Mouse (Mus musculus) limb, embryonic 14.5 days (tissue): ENCODE data around the gene Zbtb22. TPM values are rescaled to one million over a fixed set of nuclear protein-coding genes. Genes with fewer than 3 reads are reported as not detected.

Experiments
- ATAC-seq: fragments of 200-750 bp; cut with Nextera tagmentation; 2 replicates; pipeline ENCODE4 v1.8.0; 2017; ENCODE audit warnings: low read depth, moderate number of reproducible peaks, moderate TSS enrichment; ENCODE audit not compliant: low FRiP score
- DNase-seq: peaks from one replicate; pipeline ENCODE4 v3.0.0-alpha.2; 2015; ENCODE audit warnings: low spot score
- H3K27ac ChIP-seq: fragments of 300-500 bp; sonication (generic); replicated peaks from 2 replicates; pipeline ENCODE4 v1.5.1; 2014; ENCODE audit warnings: low read depth, mild to moderate bottlenecking, low read length, moderate library complexity, mixed read lengths
- H3K27me3 ChIP-seq: fragments of 300-500 bp; sonication (generic); 2 replicates; pipeline ENCODE4 v1.6.1; 2014; ENCODE audit warnings: low read length, mixed read lengths; ENCODE audit not compliant: control insufficient read depth, insufficient read depth
- H3K36me3 ChIP-seq: fragments of 300-500 bp; sonication (generic); 2 replicates; pipeline ENCODE4 v1.6.1; 2014; ENCODE audit warnings: mild to moderate bottlenecking, low read length, moderate library complexity, mixed read lengths; ENCODE audit not compliant: control insufficient read depth, insufficient read depth
- H3K4me1 ChIP-seq: fragments of 300-500 bp; sonication (generic); 2 replicates; pipeline ENCODE4 v1.6.1; 2014; ENCODE audit warnings: antibody characterized with exemption, low read length, mixed read lengths; ENCODE audit not compliant: control insufficient read depth, insufficient read depth
- H3K4me2 ChIP-seq: fragments of 300-500 bp; sonication (generic); replicated peaks from 2 replicates; pipeline ENCODE4 v1.6.1; 2014; ENCODE audit warnings: low read depth, mild to moderate bottlenecking, low read length, moderate library complexity; ENCODE audit not compliant: severe bottlenecking
- H3K4me3 ChIP-seq: fragments of 300-500 bp; sonication (generic); replicated peaks from 2 replicates; pipeline ENCODE4 v1.5.1; 2014; ENCODE audit warnings: low read length
- H3K9ac ChIP-seq: fragments of 300-500 bp; sonication (generic); 2 replicates; pipeline ENCODE4 v1.6.1; 2014; ENCODE audit warnings: mild to moderate bottlenecking, low read depth, low read length, moderate library complexity; ENCODE audit not compliant: severe bottlenecking
- H3K9me3 ChIP-seq: fragments of 300-500 bp; sonication (generic); 2 replicates; pipeline ENCODE4 v1.6.1; 2016; ENCODE audit warnings: low read length; ENCODE audit not compliant: control insufficient read depth
- POLR2A ChIP-seq: fragments of 200-500 bp; IDR thresholded peaks from 2 replicates; pipeline ENCODE4 v1.8.0; 2012; ENCODE audit warnings: inconsistent platforms, mild to moderate bottlenecking, moderate library complexity, borderline replicate concordance; ENCODE audit not compliant: insufficient read depth, insufficient read length; ENCODE audit errors: extremely low read depth
- WGBS: fragments of 180-500 bp; shearing (Covaris S2); extraction: QIAGEN DNeasy Blood & Tissue Kit; methylation state at CpG from one replicate; pipeline ENCODE4 v1.1.7; 2014; 5-methylcytosine and 5-hydroxymethylcytosine counted together
- polyA plus RNA-seq, 2 experiments: library from polyadenylated mRNA; depleted of rRNA in 1 of 2; stranded (reverse) in 1 of 2; unstranded in 1 of 2; fragments of >200 nt; fragmentation: Nextera tagmentation in 1 of 2; extraction: Ambion mirVana in 1 of 2; gene quantifications; 2 replicates each; pipeline versions ENCODE4 v1.2.1 to v1.2.3; 2012 to 2014

The Zbtb22 gene
- polyA plus RNA-seq, 2 experiments, result 10.8 to 27.9 TPM

- Histone ChIP-seq H3K9me3 (no peaks in the 10 kb centered on the region), H3K4me2 (no peak overlapping the region), H3K9ac (no peak overlapping the region), H3K36me3 (peaks cover 16% of the 10 kb centered on the region), H3K27ac (no peak overlapping the region), H3K4me1 (peaks cover 13% of the 10 kb centered on the region), H3K27me3 (no peaks in the 10 kb centered on the region), H3K4me3 (no peak overlapping the region)
- WGBS, result 77% methylated on average over 15 of the region's 17 CpGs
- no peak for TF ChIP-seq POLR2A
- DNase-seq, result no peak
- no peak for ATAC-seq
Measured at GRCm38 (mm10) chr17:33926207-33926932, 10.7 kb downstream of the Zbtb22 start.

GRCm38 (mm10) chr17:33928251-33928947, 12.7 kb downstream of the Zbtb22 start:
- Histone ChIP-seq H3K4me1 (peaks cover 15% of the 10 kb centered on the region), H3K4me3 (peak overlapping the region; percentile 84), H3K27ac (no peak overlapping the region), H3K9me3 (no peaks in the 10 kb centered on the region), H3K36me3 (peaks cover 30% of the 10 kb centered on the region), H3K4me2 (peak overlapping the region; percentile 98), H3K27me3 (no peaks in the 10 kb centered on the region), H3K9ac (peak overlapping the region; percentile 72)
- ATAC-seq (no peak), DNase-seq (no peak)
- TF ChIP-seq POLR2A, result no peak
- WGBS, result 57% methylated on average over 21 of the region's 21 CpGs

- ATAC-seq, result peak; percentile 92
- peaks cover 15% of the 10 kb centered on the region for H3K4me1 ChIP-seq
- 0 out of 2 replicates have a peak, but pooled peaks have one; percentile 34 for TF ChIP-seq POLR2A
- H3K9me3 ChIP-seq, result no peaks in the 10 kb centered on the region
- H3K36me3 ChIP-seq, result peaks cover 35% of the 10 kb centered on the region
- no peaks in the 10 kb centered on the region for H3K27me3 ChIP-seq
- peak; percentile 94 for DNase-seq
- peak within 1 kb of the TSS; percentile 90 for H3K27ac ChIP-seq
- WGBS, result under 1% methylated on average over 62 of the region's 80 CpGs
- H3K4me2 ChIP-seq, result peak within 1 kb of the TSS; percentile 98
- H3K4me3 ChIP-seq, result peak within 1 kb of the TSS; percentile 84
- peak within 1 kb of the TSS; percentile 72 for H3K9ac ChIP-seq
Measured at GRCm38 (mm10) chr17:33929371-33930279, 13.9 kb downstream of the Zbtb22 start, which contains the start of gene Rgl2. Rgl2 (plus strand) TSS chr17:33929543.

GRCm38 (mm10) chr17:33930280-33931158, 14.8 kb downstream of the Zbtb22 start:
- no peak for TF ChIP-seq POLR2A
- Histone ChIP-seq H3K36me3 (peaks cover 40% of the 10 kb centered on the region), H3K27ac (peak overlapping the region; percentile 90), H3K4me2 (peak overlapping the region; percentile 98), H3K4me1 (peaks cover 15% of the 10 kb centered on the region), H3K4me3 (peak overlapping the region; percentile 84), H3K9me3 (no peaks in the 10 kb centered on the region), H3K9ac (peak overlapping the region; percentile 72), H3K27me3 (no peaks in the 10 kb centered on the region)
- WGBS, result under 1% methylated on average over 45 of the region's 45 CpGs
- ATAC-seq (no peak), DNase-seq (peak; percentile 60)
